Mouse (Mus musculus) spleen, adult 2 months (tissue): ENCODE data around the gene Gmps. TPM values are rescaled to one million over a fixed set of nuclear protein-coding genes. Genes with fewer than 3 reads are reported as not detected.

Source experiments
- DNase-seq, 2 experiments: peaks; one replicate each; pipeline versions ENCODE4 v3.0.0 to v3.0.0-alpha.2; 2012 to 2021; ENCODE audit warnings: low spot score in 2 of 2, low read depth in 1 of 2
- H3K27ac ChIP-seq: fragments of 200-500 bp; 2 replicates; pipeline ENCODE4 v1.5.1; 2012; ENCODE audit warnings: low read length, inconsistent platforms; ENCODE audit not compliant: insufficient read depth
- H3K27me3 ChIP-seq: fragments of 200-500 bp; 2 replicates; pipeline ENCODE4 v1.6.1; 2012; ENCODE audit warnings: mild to moderate bottlenecking, moderate library complexity, low read length, inconsistent platforms; ENCODE audit not compliant: control insufficient read depth, insufficient read depth
- H3K36me3 ChIP-seq: fragments of 200-500 bp; 2 replicates; pipeline ENCODE4 v1.6.1; 2012; ENCODE audit warnings: mild to moderate bottlenecking, low read length, inconsistent platforms; ENCODE audit not compliant: control insufficient read depth, insufficient read depth
- H3K4me1 ChIP-seq: fragments of 200-500 bp; 2 replicates; pipeline ENCODE4 v1.6.1; 2011; ENCODE audit warnings: inconsistent platforms; ENCODE audit not compliant: control insufficient read depth, insufficient read depth, insufficient read length
- H3K4me3 ChIP-seq: fragments of 200-500 bp; 2 replicates; pipeline ENCODE4 v1.5.1; 2011; ENCODE audit warnings: mild to moderate bottlenecking, inconsistent platforms; ENCODE audit not compliant: insufficient read depth, insufficient read length; ENCODE audit errors: extremely low read depth
- CTCF ChIP-seq: fragments of 200-500 bp; IDR thresholded peaks from 2 replicates; pipeline ENCODE4 v1.5.1; 2011; ENCODE audit warnings: mild to moderate bottlenecking, inconsistent platforms; ENCODE audit not compliant: insufficient read depth, insufficient read length, insufficient replicate concordance; ENCODE audit errors: extremely low read depth
- POLR2A ChIP-seq: fragments of 200-500 bp; IDR thresholded peaks from 2 replicates; pipeline ENCODE4 v1.6.1; 2011; ENCODE audit warnings: low read depth, low read length, inconsistent platforms
- WGBS: fragments of 180-500 bp; shearing (Covaris S2); methylation state at CpG from one replicate; pipeline ENCODE4 v1.1.7; 2018; 5-methylcytosine and 5-hydroxymethylcytosine counted together
- polyA plus RNA-seq: library from polyadenylated mRNA; depleted of rRNA; stranded (reverse); fragments of >200 nt; gene quantifications from 2 replicates; pipeline ENCODE4 v1.2.3, GENCODE M21; 2012; rRNA removed

The Gmps gene
- polyA plus RNA-seq, 1 experiment = 1.4 TPM

DNA sequence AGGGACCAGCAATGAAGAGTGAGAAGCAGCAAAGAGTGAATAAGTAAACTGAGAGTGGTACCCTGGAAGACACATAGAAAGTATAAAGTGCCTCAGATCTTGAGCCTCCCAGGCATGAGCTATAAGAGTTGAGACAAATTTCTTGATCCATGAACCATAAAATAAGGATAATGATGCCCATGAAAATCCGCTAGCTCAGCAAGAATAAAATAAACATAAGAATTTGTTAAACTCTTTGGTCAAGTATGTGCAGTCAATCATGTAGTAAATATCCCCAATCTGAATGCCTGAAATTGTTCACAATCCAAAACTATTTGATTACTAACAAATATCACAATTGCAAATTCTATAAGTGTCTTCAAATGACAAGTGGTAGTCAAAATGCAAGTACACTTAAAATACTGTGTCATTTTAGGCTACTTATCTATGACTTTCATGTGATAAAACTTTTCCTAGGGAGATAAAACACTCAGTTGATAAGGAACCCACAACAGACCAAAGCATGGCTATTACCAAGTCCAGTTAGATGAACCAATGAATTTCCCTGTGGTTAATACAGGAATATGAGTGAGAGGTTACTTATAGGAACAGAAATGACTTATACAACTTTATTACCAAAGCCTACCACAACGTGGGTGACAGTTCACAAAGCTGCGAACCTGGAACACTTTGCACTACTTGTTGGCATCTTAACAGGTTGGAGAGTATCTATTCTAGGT lies 13.0 kb downstream of the Gmps start:
- 90% methylated on average over 3 of the region's 3 CpGs for WGBS
- no peak for DNase-seq
- H3K27ac ChIP-seq = no peak overlapping the region
- TF ChIP-seq CTCF = no peak
- TF ChIP-seq POLR2A = no peak
- H3K4me3 ChIP-seq = no peak overlapping the region
- no peaks in the 10 kb centered on the region for H3K4me1 ChIP-seq
- H3K27me3 ChIP-seq = no peaks in the 10 kb centered on the region
- peaks cover 31% of the 10 kb centered on the region for H3K36me3 ChIP-seq

DNA sequence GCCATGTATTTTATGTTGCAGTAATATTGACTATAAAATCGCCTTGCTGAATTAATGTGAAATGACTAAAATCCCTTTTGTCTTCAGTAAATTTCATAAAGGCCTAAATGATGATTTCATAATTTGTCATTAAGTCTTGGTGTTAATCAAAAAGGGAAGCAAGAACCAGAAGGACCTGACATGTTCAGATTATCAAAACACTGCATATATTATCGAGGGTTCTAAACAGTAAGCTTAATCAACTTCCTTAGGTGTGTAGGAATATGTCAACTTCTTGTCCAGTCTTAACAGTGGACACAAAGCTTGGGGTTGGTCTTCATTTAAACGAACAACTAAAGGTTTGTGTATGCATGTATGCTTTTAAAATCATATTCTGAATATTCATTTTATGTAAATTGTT lies 45.5 kb downstream of the Gmps start:
- TF ChIP-seq CTCF = no peak
- TF ChIP-seq POLR2A = no peak
- no peak for DNase-seq
- 92% methylated on average over 3 of the region's 3 CpGs for WGBS
- Histone ChIP-seq H3K27ac (no peak overlapping the region), H3K4me1 (no peaks in the 10 kb centered on the region), H3K4me3 (no peak overlapping the region), H3K36me3 (peaks cover 2% of the 10 kb centered on the region; the same call in 1 of the 2 replicates), H3K27me3 (no peaks in the 10 kb centered on the region)

DNA sequence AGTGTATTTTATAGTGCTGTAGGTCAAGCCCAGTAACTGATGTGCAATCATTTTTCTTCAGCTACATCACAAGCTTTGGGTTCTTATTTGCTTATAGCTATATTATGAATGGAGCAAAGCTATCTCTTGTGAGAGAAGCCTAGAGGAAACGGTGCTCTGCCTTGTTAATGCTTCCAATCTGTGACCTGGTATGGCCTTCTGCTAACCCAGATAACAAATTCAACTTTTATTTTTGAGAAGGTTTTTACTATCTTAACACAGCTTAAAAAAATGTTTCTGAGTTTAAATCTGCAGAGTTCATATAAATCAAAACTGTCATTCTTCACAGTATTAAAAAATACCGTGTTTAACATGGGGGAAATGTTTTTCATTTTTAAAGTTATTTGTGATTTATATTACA lies 46.0 kb downstream of the Gmps start:
- TF ChIP-seq CTCF = no peak
- WGBS = 82% methylated on average over 2 of the region's 2 CpGs
- H3K36me3 ChIP-seq = peaks cover 2% of the 10 kb centered on the region; the same call in 1 of the 2 replicates

GRCm38 (mm10) chr3:64029846-64030245 lies 53.9 kb downstream of the Gmps start:
- Histone ChIP-seq H3K27me3 (no peaks in the 10 kb centered on the region), H3K27ac (no peak overlapping the region), H3K4me3 (no peak overlapping the region), H3K36me3 (no peaks in the 10 kb centered on the region), H3K4me1 (no peaks in the 10 kb centered on the region)
- no peak for TF ChIP-seq CTCF
- no peak for TF ChIP-seq POLR2A
- no peak for DNase-seq
- 92% methylated on average over 4 of the region's 4 CpGs for WGBS

More for the DNA sequence above, 46.0 kb downstream of the Gmps start:
- no peaks in the 10 kb centered on the region for H3K27me3 ChIP-seq
- H3K27ac ChIP-seq = no peak overlapping the region
- no peak overlapping the region for H3K4me3 ChIP-seq
- DNase-seq = no peak
- H3K4me1 ChIP-seq = no peaks in the 10 kb centered on the region

GRCm38 (mm10) chr3:64038136-64038841 lies 62.4 kb downstream of the Gmps start:
- H3K4me1 ChIP-seq = no peaks in the 10 kb centered on the region
- 87% methylated on average over 7 of the region's 7 CpGs for WGBS
- no peak overlapping the region for H3K4me3 ChIP-seq
- H3K27ac ChIP-seq = no peak overlapping the region
- H3K36me3 ChIP-seq = no peaks in the 10 kb centered on the region
- no peak for DNase-seq
- TF ChIP-seq CTCF = no peak
- TF ChIP-seq POLR2A = no peak
- H3K27me3 ChIP-seq = no peaks in the 10 kb centered on the region

DNA sequence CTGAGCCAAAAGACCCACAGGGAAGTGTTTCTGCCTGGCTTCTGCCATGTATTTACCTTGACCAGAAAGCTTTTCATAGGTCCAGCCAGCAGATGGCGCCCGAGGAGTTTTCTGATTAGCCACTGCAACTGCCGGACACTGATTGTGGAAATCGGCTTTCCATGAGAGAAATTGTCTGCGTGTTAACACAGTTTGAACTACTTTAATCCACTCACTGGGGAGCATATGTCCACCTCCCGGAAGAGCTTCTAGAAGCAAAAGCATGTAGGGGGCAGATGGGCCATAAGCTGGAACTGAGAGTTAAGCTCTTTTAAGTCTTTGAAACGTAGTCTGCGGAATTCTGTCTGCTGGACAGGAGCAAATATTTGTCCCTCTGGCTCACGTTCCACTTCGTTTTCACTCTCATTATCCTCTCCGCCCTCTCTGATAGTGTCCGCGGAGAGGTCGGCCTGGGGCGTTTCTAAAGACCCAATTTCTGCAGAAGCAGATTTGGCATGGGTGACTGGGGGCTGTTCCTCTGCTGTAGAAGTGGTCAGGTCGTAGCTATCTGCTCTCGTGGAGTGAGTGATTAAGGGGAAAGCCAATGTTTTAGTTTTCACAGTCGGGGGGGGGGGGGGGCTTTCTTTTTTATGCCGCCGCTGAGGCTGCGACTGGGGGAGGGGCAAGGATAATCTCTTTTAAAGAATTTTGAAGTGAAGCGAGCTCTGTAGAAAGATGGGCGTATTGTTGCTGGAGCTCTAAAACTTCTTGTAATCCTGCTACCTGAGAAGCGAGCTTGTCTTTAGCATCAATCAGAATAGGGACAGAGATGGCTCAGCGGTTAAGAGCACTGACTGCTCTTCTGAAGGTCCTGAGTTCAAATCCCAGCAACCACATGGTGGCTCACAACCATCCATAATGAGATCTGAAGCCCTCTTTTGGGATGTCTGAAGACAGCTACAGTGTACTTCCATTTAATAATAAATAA lies 64.2 kb downstream of the Gmps start:
- no peaks in the 10 kb centered on the region for H3K4me1 ChIP-seq
- peak; percentile 2 to 62 for DNase-seq
- no peaks in the 10 kb centered on the region for H3K36me3 ChIP-seq
- H3K27ac ChIP-seq = no peak overlapping the region
- H3K27me3 ChIP-seq = no peaks in the 10 kb centered on the region
- peak overlapping the region; percentile 9; the same call in 1 of the 2 replicates for H3K4me3 ChIP-seq
- TF ChIP-seq POLR2A (no peak), CTCF (peak; percentile 45; the same call in 1 of the 2 replicates)
- 38% methylated on average over 25 of the region's 25 CpGs for WGBS

Other genes with a start within 250 kb of the Gmps start
- 0.02 TPM in 1 of 2 replicates, not detected in the other for gene Plch1, start 76.6 kb upstream of the Gmps start, polyA plus RNA-seq
- 1.6 and 2.3 TPM in 2 replicates for gene E130311K13Rik, start 46.6 kb upstream of the Gmps start, polyA plus RNA-seq
- gene Slc33a1, start 11.3 kb upstream of the Gmps start, polyA plus RNA-seq = 6.5 and 9.3 TPM in 2 replicates
- not detected in 2 replicates for gene Vmn2r1, start 105.4 kb downstream of the Gmps start, polyA plus RNA-seq
- gene Vmn2r2, start 165.8 kb downstream of the Gmps start, polyA plus RNA-seq = not detected in 2 replicates